9 mouse cellular contexts compared by ENCODE assay signal in genomic region chr7:134381407-134381861, GRCm38 (mm10). TPM values are rescaled to one million over a fixed set of nuclear protein-coding genes. Genes with fewer than 3 reads are reported as not detected.
A peak's percentile ranks its signal among the peaks of the same experiment; 100 is the strongest.
DNase-seq lines count a peak whose midpoint lies in the region; ATAC-seq and TF ChIP-seq lines count a peak whose summit lies in the region.
"Had no signal": no experiment of that assay in that cellular context is flagged by ENCODE, and none has a peak within 500 bp of the region (broad histone marks: within the 10 kb centered on the region; RNA-seq: fewer than 3 reads in every experiment).

No protein-coding gene starts in this region.

- no peaks in the 10 kb centered on the region for H3K36me3 ChIP-seq in liver, adult 2 months (ENCODE audit: control insufficient read depth, insufficient read depth, low read length)
- no peaks in the 10 kb centered on the region for H3K36me3 ChIP-seq in liver, embryonic 11.5 days (ENCODE audit: control insufficient read depth, insufficient read depth, low read length)
- H3K36me3 ChIP-seq: neural tube, embryonic 13.5 days had no signal

- no peaks in the 10 kb centered on the region for H3K9me3 ChIP-seq in liver, embryonic 11.5 days (ENCODE audit: control insufficient read depth, low read length)
- H3K9me3 ChIP-seq: neural tube, embryonic 13.5 days had no signal

- WGBS in liver, adult 2 months, result 49% methylated on average over 4 of the region's 4 CpGs
- 48% methylated on average over 4 of the region's 4 CpGs for WGBS in liver, embryonic 11.5 days

- H3K79me2 ChIP-seq in liver, adult 2 months (ENCODE audit: control insufficient read depth, insufficient read depth, low read length), result no peaks in the 10 kb centered on the region

- no peak for TF ChIP-seq CTCF in liver, adult 2 months (IDR thresholded peaks at IDR 0.05; ENCODE audit: low read depth, low read length)

- ATAC-seq in liver, embryonic 11.5 days (replicated peaks; ENCODE audit: low FRiP score), result no peak
- ATAC-seq in monocyte, adult 5-6 weeks (replicated peaks; ENCODE audit: insufficient number of reproducible peaks, low FRiP score, low TSS enrichment, poor library complexity, severe bottlenecking), result no peak

- no peak overlapping the region for H3K4me2 ChIP-seq in liver, embryonic 11.5 days
- H3K4me2 ChIP-seq: neural tube, embryonic 13.5 days had no signal

- DNase-seq in liver, adult 2 months (ENCODE audit: extremely low read depth, low read depth, low spot score), result peak; percentile 33
- DNase-seq in liver, embryonic 11.5 days (ENCODE audit: low spot score), result no peak
- peak; percentile 56 for DNase-seq in brain, embryonic 18.5 days (ENCODE audit: low read depth, low spot score)
- peak; percentile 59 for DNase-seq in gastrocnemius, postnatal 10 days
- peak; percentile 68 to 80 for DNase-seq in kidney, postnatal 36 days
- DNase-seq in lung, adult 18-20 months, result peak; percentile 87 to 89
- DNase-seq in skeletal muscle tissue, adult 2 months (ENCODE audit: low read depth, low spot score), result peak; percentile 15

- H3K27ac ChIP-seq in liver, adult 2 months (replicated peaks; ENCODE audit: insufficient read depth, low read depth, low read length), result no peak overlapping the region
- H3K27ac ChIP-seq in liver, embryonic 11.5 days (ENCODE audit: low read depth, low read length), result no peak overlapping the region
- H3K27ac ChIP-seq: neural tube, embryonic 13.5 days had no signal

- H3K9ac ChIP-seq in liver, adult 2 months (ENCODE audit: low read depth, low read length), result no peak overlapping the region
- H3K9ac ChIP-seq in liver, embryonic 11.5 days (ENCODE audit: low read depth, low read length), result no peak overlapping the region
- H3K9ac ChIP-seq: neural tube, embryonic 13.5 days had no signal

- TF ChIP-seq POLR2A in liver, adult 2 months (IDR thresholded peaks at IDR 0.05; ENCODE audit: extremely low read depth, insufficient read depth, low read length), result no peak

- no peaks in the 10 kb centered on the region for H3K4me1 ChIP-seq in liver, adult 2 months (ENCODE audit: control insufficient read depth, insufficient read depth, low read length)
- H3K4me1 ChIP-seq in liver, embryonic 11.5 days (replicated peaks; ENCODE audit: control insufficient read depth, insufficient read depth, low read length), result no peaks in the 10 kb centered on the region

- H3K27me3 ChIP-seq in liver, adult 2 months (ENCODE audit: control insufficient read depth, insufficient read depth, low read length), result no peaks in the 10 kb centered on the region
- no peaks in the 10 kb centered on the region for H3K27me3 ChIP-seq in liver, embryonic 11.5 days (replicated peaks; ENCODE audit: control insufficient read depth, insufficient read depth, low read length)
- H3K27me3 ChIP-seq: neural tube, embryonic 13.5 days had no signal

- no peak overlapping the region for H3K4me3 ChIP-seq in liver, adult 2 months (ENCODE audit: insufficient read depth, low read depth, low read length)
- H3K4me3 ChIP-seq in liver, embryonic 11.5 days (ENCODE audit: low read depth, low read length), result no peak overlapping the region
- H3K4me3 ChIP-seq: neural tube, embryonic 13.5 days had no signal

RNA-seq across cellular contexts. Expression of gene D7Ertd443e, which starts 4.0 kb away (rescaled TPM):
- total RNA-seq in liver, adult 2 months (2014; rRNA removed), result 0.09 and 0.54 TPM in 2 replicates
- polyA plus RNA-seq in liver, adult 2 months (2012; rRNA removed), result not detected in 2 replicates
- polyA plus RNA-seq in liver, embryonic 11.5 days (2014; fragmentation: Nextera tagmentation; extraction: Ambion mirVana), result not detected in 2 replicates
- not detected for total RNA-seq in gastrocnemius, postnatal 10 days (2021)
- total RNA-seq in monocyte, adult 5-6 weeks (2017), result not detected in 3 replicates
